Mouse (Mus musculus) hindbrain, postnatal 0 days (tissue): ENCODE measurements around the gene Galnt13. TPM values are rescaled to one million over a fixed set of nuclear protein-coding genes. Genes with fewer than 3 reads are reported as not detected.

ENCODE experiments used
- ATAC-seq: fragments of 200-750 bp; cut with Nextera tagmentation; 2 replicates; pipeline ENCODE4 v1.8.0; 2017; ENCODE audit warnings: mild to moderate bottlenecking, moderate TSS enrichment, moderate library complexity
- DNase-seq: peaks from one replicate; pipeline ENCODE4 v3.0.0-alpha.2; 2015; ENCODE audit warnings: low spot score
- H3K27ac ChIP-seq: fragments of 300-500 bp; sonication (generic); 2 replicates; pipeline ENCODE4 v1.5.1; 2014; ENCODE audit warnings: mild to moderate bottlenecking
- H3K27me3 ChIP-seq: fragments of 300-500 bp; sonication (generic); 2 replicates; pipeline ENCODE4 v1.6.1; 2014; ENCODE audit warnings: low read length, mixed read lengths; ENCODE audit not compliant: insufficient read depth
- H3K36me3 ChIP-seq: fragments of 300-500 bp; sonication (generic); 2 replicates; pipeline ENCODE4 v1.6.1; 2014; ENCODE audit warnings: low read length, mixed read lengths; ENCODE audit not compliant: insufficient read depth
- H3K4me1 ChIP-seq: fragments of 300-500 bp; sonication (generic); 2 replicates; pipeline ENCODE4 v1.6.1; 2014; ENCODE audit warnings: antibody characterized with exemption, low read length, mixed read lengths; ENCODE audit not compliant: insufficient read depth
- H3K4me2 ChIP-seq: fragments of 300-500 bp; sonication (generic); 2 replicates; pipeline ENCODE4 v1.6.1; 2014; ENCODE audit warnings: low read depth, mild to moderate bottlenecking, low read length, moderate library complexity, mixed read lengths
- H3K4me3 ChIP-seq: fragments of 300-500 bp; sonication (generic); 2 replicates; pipeline ENCODE4 v1.5.1; 2014; ENCODE audit warnings: low read length
- H3K9ac ChIP-seq: fragments of 300-500 bp; sonication (generic); replicated peaks from 2 replicates; pipeline ENCODE4 v1.6.1; 2014; ENCODE audit warnings: mild to moderate bottlenecking, low read length, moderate library complexity, mixed read lengths
- H3K9me3 ChIP-seq: fragments of 300-500 bp; sonication (generic); 2 replicates; pipeline ENCODE4 v1.6.1; 2016; ENCODE audit warnings: low read length, mixed read lengths
- CTCF ChIP-seq: IDR thresholded peaks from 2 replicates; pipeline ENCODE4 v1.5.1; 2016; ENCODE audit warnings: antibody characterized with exemption, control low read depth, low read depth
- WGBS: fragments of 180-500 bp; shearing (Covaris S2); extraction: QIAGEN DNeasy Blood & Tissue Kit; methylation state at CpG from one replicate; pipeline ENCODE4 v1.1.7; 2014; 5-methylcytosine and 5-hydroxymethylcytosine counted together
- polyA plus RNA-seq: library from polyadenylated mRNA; unstranded; fragments of >200 nt; fragmentation: Nextera tagmentation; extraction: Ambion mirVana; gene quantifications from 2 replicates; pipeline ENCODE4 v1.2.1, GENCODE M21; 2015
- total RNA-seq: library from RNA; depleted of rRNA; stranded (reverse); fragments of >200 nt; gene quantifications from 2 replicates; pipeline ENCODE4 v1.2.3, GENCODE M21; 2014

Galnt13 gene
- total and polyA plus RNA-seq, 2 experiments from 2014 or later, result 12.3 to 18.2 TPM

DNA sequence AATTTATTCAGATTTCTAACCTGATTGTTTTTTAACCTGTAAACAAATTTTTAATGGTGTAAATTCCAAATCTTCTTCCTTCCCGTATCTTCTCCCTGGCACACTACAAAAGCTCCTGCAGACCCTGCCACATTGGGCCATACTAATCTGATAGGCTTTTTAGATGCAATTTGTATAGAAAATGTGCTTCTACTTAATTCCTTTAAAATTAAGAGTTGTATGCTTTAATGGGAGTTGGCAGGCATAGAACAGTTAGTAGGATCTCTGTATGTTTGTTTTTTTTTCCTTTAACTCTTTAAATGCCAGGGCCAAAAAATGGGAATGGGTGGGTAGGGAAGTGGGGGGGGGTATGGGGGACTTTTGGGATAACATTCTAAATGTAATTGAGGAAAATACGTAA, 315.1 kb downstream of the Galnt13 start:
- 71% methylated on average over 2 of the region's 2 CpGs for WGBS
- Histone ChIP-seq H3K9me3 (no peaks in the 10 kb centered on the region), H3K4me2 (no peak overlapping the region), H3K36me3 (no peaks in the 10 kb centered on the region), H3K27me3 (no peaks in the 10 kb centered on the region), H3K4me3 (no peak overlapping the region), H3K4me1 (no peaks in the 10 kb centered on the region), H3K27ac (no peak overlapping the region), H3K9ac (no peak overlapping the region)
- DNase-seq (no peak), ATAC-seq (no peak)
- no peak for TF ChIP-seq CTCF

GRCm38 (mm10) chr2:54759781-54760180, 323.7 kb downstream of the Galnt13 start:
- H3K4me3 ChIP-seq, result no peak overlapping the region
- ATAC-seq, result no peak
- H3K4me1 ChIP-seq, result no peaks in the 10 kb centered on the region
- TF ChIP-seq CTCF, result no peak
- H3K9me3 ChIP-seq, result no peaks in the 10 kb centered on the region
- no peak overlapping the region for H3K9ac ChIP-seq
- no peak for DNase-seq
- no peaks in the 10 kb centered on the region for H3K36me3 ChIP-seq
- H3K27ac ChIP-seq, result no peak overlapping the region
- 33% methylated on average over 4 of the region's 4 CpGs for WGBS
- H3K4me2 ChIP-seq, result no peak overlapping the region
- no peaks in the 10 kb centered on the region for H3K27me3 ChIP-seq

- Histone ChIP-seq H3K4me2 (no peak overlapping the region), H3K36me3 (no peaks in the 10 kb centered on the region), H3K4me1 (no peaks in the 10 kb centered on the region), H3K27ac (no peak overlapping the region), H3K4me3 (no peak overlapping the region), H3K9ac (no peak overlapping the region), H3K9me3 (no peaks in the 10 kb centered on the region), H3K27me3 (no peaks in the 10 kb centered on the region)
- no peak for TF ChIP-seq CTCF
- no peak for ATAC-seq
- DNase-seq, result no peak
- WGBS, result 80% methylated on average over 2 of the region's 2 CpGs
These were observed 342.7 kb downstream of the Galnt13 start for GRCm38 (mm10) chr2:54778790-54779273.

- Histone ChIP-seq H3K27me3 (no peaks in the 10 kb centered on the region), H3K4me2 (no peak overlapping the region), H3K9me3 (no peaks in the 10 kb centered on the region), H3K9ac (no peak overlapping the region), H3K4me3 (no peak overlapping the region), H3K36me3 (no peaks in the 10 kb centered on the region), H3K4me1 (no peaks in the 10 kb centered on the region), H3K27ac (no peak overlapping the region)
- ATAC-seq (no peak), DNase-seq (no peak)
- no peak for TF ChIP-seq CTCF
- WGBS, result 83% methylated on average over 2 of the region's 2 CpGs
These were observed 377.6 kb downstream of the Galnt13 start for GRCm38 (mm10) chr2:54813670-54814256.

DNA sequence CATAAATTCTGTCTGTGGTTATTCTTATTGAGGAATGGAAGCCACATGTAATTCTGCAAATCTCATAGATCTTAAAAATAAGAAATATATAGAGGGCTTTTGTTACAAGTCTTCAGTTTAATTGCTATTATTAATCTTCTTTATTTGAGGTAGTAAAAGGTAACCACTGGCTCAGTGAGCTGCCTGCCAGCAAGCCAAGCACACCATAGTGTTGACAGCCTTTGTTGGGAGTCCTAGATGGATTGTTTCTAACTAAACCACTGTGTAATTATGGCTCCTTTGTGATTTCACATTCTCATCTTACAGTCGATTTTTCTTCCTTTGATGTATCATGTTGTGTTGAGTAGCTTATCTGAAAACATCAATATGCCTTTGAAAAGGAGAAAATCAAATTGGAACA, 405.1 kb downstream of the Galnt13 start:
- Histone ChIP-seq H3K36me3 (no peaks in the 10 kb centered on the region), H3K9ac (no peak overlapping the region), H3K4me2 (no peak overlapping the region), H3K27me3 (no peaks in the 10 kb centered on the region), H3K27ac (no peak overlapping the region), H3K4me3 (no peak overlapping the region), H3K9me3 (no peaks in the 10 kb centered on the region), H3K4me1 (no peaks in the 10 kb centered on the region)
- WGBS, result 43% methylated on average over 1 of the region's 1 CpGs
- ATAC-seq (no peak), DNase-seq (no peak)
- no peak for TF ChIP-seq CTCF

GRCm38 (mm10) chr2:54906282-54907060, 470.4 kb downstream of the Galnt13 start:
- no peaks in the 10 kb centered on the region for H3K9me3 ChIP-seq

More at GRCm38 (mm10) chr2:54906282-54907060, 470.4 kb downstream of the Galnt13 start:
- no peaks in the 10 kb centered on the region for H3K36me3 ChIP-seq
- WGBS, result 55% methylated on average over 7 of the region's 7 CpGs
- no peak overlapping the region for H3K4me2 ChIP-seq
- no peaks in the 10 kb centered on the region for H3K4me1 ChIP-seq
- no peaks in the 10 kb centered on the region for H3K27me3 ChIP-seq
- no peak overlapping the region for H3K27ac ChIP-seq
- H3K9ac ChIP-seq, result no peak overlapping the region
- no peak overlapping the region for H3K4me3 ChIP-seq
- no peak for TF ChIP-seq CTCF
- peak; percentile 59 for DNase-seq
- peak; percentile 75; the same call in 1 of the 2 replicates for ATAC-seq
